Mouse (Mus musculus) limb, embryonic 13.5 days (tissue): ENCODE results near the gene Ctla2b. TPM values are rescaled to one million over a fixed set of nuclear protein-coding genes. Genes with fewer than 3 reads are reported as not detected.

Experiments used
- polyA plus RNA-seq: library from polyadenylated mRNA; unstranded; fragments of >200 nt; fragmentation: Nextera tagmentation; extraction: Ambion mirVana; gene quantifications from 2 replicates; pipeline ENCODE4 v1.2.1, GENCODE M21; 2015

Gene Ctla2b
- polyA plus RNA-seq, 1 experiment from 2014 or later = 2.6 TPM

Other genes with a start within 250 kb of the Ctla2b start
- gene BC051665, start 111.1 kb downstream of the Ctla2b start, polyA plus RNA-seq = not detected in 2 replicates
- gene Ctsll3, start 94.6 kb downstream of the Ctla2b start, polyA plus RNA-seq = not detected in 2 replicates
- 0.18 TPM in 1 of 2 replicates, not detected in the other for gene 4930486L24Rik, start 33.0 kb downstream of the Ctla2b start, polyA plus RNA-seq
- 0.22 TPM in 1 of 2 replicates, not detected in the other for gene Gm49392, start 553 bp downstream of the Ctla2b start, polyA plus RNA-seq
- gene Tpbpb, start 7.4 kb upstream of the Ctla2b start, polyA plus RNA-seq = not detected in 2 replicates
- gene Gm49393, start 38.1 kb upstream of the Ctla2b start, polyA plus RNA-seq = not detected in 2 replicates
- gene Gm49391, start 39.1 kb upstream of the Ctla2b start, polyA plus RNA-seq = 0.22 and 0.52 TPM in 2 replicates
- 19.2 and 23.1 TPM in 2 replicates for gene Ctla2a, start 39.2 kb upstream of the Ctla2b start, polyA plus RNA-seq
- not detected in 2 replicates for gene Tpbpa, start 44.5 kb upstream of the Ctla2b start, polyA plus RNA-seq
- gene Ctsj, start 108.5 kb upstream of the Ctla2b start, polyA plus RNA-seq = not detected in 2 replicates
- gene Ctsq, start 143.2 kb upstream of the Ctla2b start, polyA plus RNA-seq = not detected in 2 replicates